Mouse (Mus musculus): ENCODE results near the gene Rmnd5a. TPM values are rescaled to one million over a fixed set of nuclear protein-coding genes. Genes with fewer than 3 reads are reported as not detected.

The Rmnd5a gene
- total and polyA plus RNA-seq, 3 experiments: 23.4 to 40.6 (median 23.5) TPM

DNA sequence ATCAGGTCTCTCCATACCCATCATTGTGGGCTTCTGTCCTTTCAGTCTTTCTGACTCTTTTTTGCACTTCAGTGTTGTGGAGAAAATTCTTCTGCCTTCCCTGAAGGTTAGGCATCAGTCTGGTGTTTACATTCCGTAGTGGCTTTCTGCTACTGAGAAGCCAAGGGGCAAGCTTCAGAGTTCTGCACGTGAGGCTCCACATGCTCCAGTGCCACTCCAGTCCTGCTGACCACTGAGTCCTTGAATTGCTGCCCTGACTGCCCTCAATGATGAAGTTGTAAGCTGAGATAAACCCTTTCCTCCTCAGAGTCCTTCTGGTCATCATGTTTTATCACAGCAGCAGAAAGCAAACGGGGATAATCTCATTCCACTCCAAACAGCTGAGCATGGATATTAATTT is 28.9 kb upstream of the Rmnd5a start:
- in situ Hi-C loops (cut with MboI; ENCODE audit: low pct_ligation_motif_present, low pct_unique_long_range_greater_than_20kb, low sequenced_read_pairs): no loop called here
- Histone ChIP-seq H3K27ac (ENCODE audit: insufficient read depth, low read depth) (no peak overlapping the region), H3K4me1 (ENCODE audit: control insufficient read depth in 1 of 2, insufficient read depth in 2 of 2) (peaks cover 0 to 25% of the 10 kb centered on the region in 2 experiments; a peak in 2 of 4 replicates), H3K36me3 (replicated peaks in 1 of 2; ENCODE audit: control insufficient read depth in 1 of 2, insufficient read depth in 1 of 2, low read length in 1 of 2) (no peaks in the 10 kb centered on the region), H3K27me3 (replicated peaks) (no peaks in the 10 kb centered on the region), H3K4me3 (replicated peaks in 1 of 3; ENCODE audit: low read depth in 2 of 3, low read length in 2 of 3, poor library complexity in 1 of 3) (no peak overlapping the region), H3K79me2 (replicated peaks; ENCODE audit: control insufficient read depth, extremely low read depth, insufficient read depth, poor library complexity, severe bottlenecking) (no peaks in the 10 kb centered on the region), H3K9me3 (replicated peaks; ENCODE audit: low read length) (peaks cover 4% of the 10 kb centered on the region), H3K9ac (ENCODE audit: insufficient read depth, low read depth) (no peak overlapping the region), H3K4me2 (ENCODE audit: insufficient read depth, low read depth, poor library complexity, severe bottlenecking) (no peak overlapping the region)
- TF ChIP-seq TCF12 (IDR thresholded peaks at IDR 0.05; ENCODE audit: low read depth, low read length) (no peak), ETS1 (conservative IDR thresholded peaks at IDR 0.05; ENCODE audit: low read depth, low read length) (no peak), POLR2A (IDR thresholded peaks at IDR 0.05; ENCODE audit: low read depth, low read length) (no peak), CHD2 (IDR thresholded peaks at IDR 0.05; ENCODE audit: low read length) (no peak), E2F4 (IDR thresholded peaks at IDR 0.05; ENCODE audit: insufficient replicate concordance, low read depth, low read length) (no peak), MAFK (IDR thresholded peaks at IDR 0.05; ENCODE audit: insufficient replicate concordance, low read length) (no peak), RAD21 (IDR thresholded peaks at IDR 0.05; ENCODE audit: low read depth, low read length) (no peak), UBTF (IDR thresholded peaks at IDR 0.05; ENCODE audit: low read depth, low read length) (no peak), CHD1 (IDR thresholded peaks at IDR 0.05; ENCODE audit: low read depth, low read length) (no peak), BHLHE40 (IDR thresholded peaks at IDR 0.05; ENCODE audit: low read depth, low read length) (no peak), POLR2AphosphoS2 (IDR thresholded peaks at IDR 0.05; ENCODE audit: low read depth, low read length) (no peak), GABPA (IDR thresholded peaks at IDR 0.05; ENCODE audit: insufficient replicate concordance, low read depth, low read length) (no peak), MYC (IDR thresholded peaks at IDR 0.05; ENCODE audit: low read depth, low read length) (no peak), SMC3 (IDR thresholded peaks at IDR 0.05; ENCODE audit: low read depth, low read length) (no peak), ELF1 (IDR thresholded peaks at IDR 0.05; ENCODE audit: low read depth, low read length) (no peak), JUN (IDR thresholded peaks at IDR 0.05; ENCODE audit: insufficient read depth, low read depth, low read length) (no peak), HCFC1 (IDR thresholded peaks at IDR 0.05; ENCODE audit: low read depth, low read length) (no peak)
- dilution Hi-C loops (cut with MboI; ENCODE audit: extremely low pct_ligation_motif_present, extremely low pct_unique_long_range_greater_than_20kb, low sequenced_read_pairs): no loop called here
- DNase-seq (ENCODE audit: extremely low read depth): no peak

DNA sequence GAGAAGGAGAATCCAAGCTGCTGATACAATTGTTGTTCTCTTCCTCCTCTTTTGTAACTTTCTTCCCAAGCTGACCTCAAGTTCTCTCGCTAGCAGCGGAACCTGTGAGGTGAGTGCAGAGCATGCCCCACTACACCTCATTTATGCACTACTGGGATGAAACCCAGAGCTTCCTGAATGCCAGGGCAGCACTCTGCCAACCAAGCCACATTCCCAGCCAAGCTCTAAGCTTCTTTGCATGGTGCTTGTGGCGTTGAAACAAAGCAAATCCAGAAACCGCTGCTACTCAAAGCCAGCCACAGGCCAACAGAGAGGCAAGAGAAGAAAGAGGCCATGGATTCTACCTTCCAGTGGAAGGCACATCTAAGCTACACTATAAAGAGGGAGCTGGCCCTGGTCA is 27.3 kb upstream of the Rmnd5a start:
- Histone ChIP-seq H3K27ac (ENCODE audit: insufficient read depth, low read depth) (no peak overlapping the region), H3K4me3 (replicated peaks in 1 of 3; ENCODE audit: low read depth in 2 of 3, low read length in 2 of 3, poor library complexity in 1 of 3) (no peak overlapping the region), H3K9me3 (replicated peaks; ENCODE audit: low read length) (peaks cover 6% of the 10 kb centered on the region), H3K4me1 (ENCODE audit: control insufficient read depth in 1 of 2, insufficient read depth in 2 of 2) (peaks cover 0 to 24% of the 10 kb centered on the region in 2 experiments; a peak in 2 of 4 replicates), H3K27me3 (replicated peaks) (no peaks in the 10 kb centered on the region), H3K36me3 (replicated peaks in 1 of 2; ENCODE audit: control insufficient read depth in 1 of 2, insufficient read depth in 1 of 2, low read length in 1 of 2) (no peaks in the 10 kb centered on the region), H3K4me2 (ENCODE audit: insufficient read depth, low read depth, poor library complexity, severe bottlenecking) (no peak overlapping the region), H3K9ac (ENCODE audit: insufficient read depth, low read depth) (no peak overlapping the region), H3K79me2 (replicated peaks; ENCODE audit: control insufficient read depth, extremely low read depth, insufficient read depth, poor library complexity, severe bottlenecking) (no peaks in the 10 kb centered on the region)
- in situ Hi-C loops (cut with MboI; ENCODE audit: low pct_ligation_motif_present, low pct_unique_long_range_greater_than_20kb, low sequenced_read_pairs) (no loop called here), dilution Hi-C loops (cut with MboI; ENCODE audit: extremely low pct_ligation_motif_present, extremely low pct_unique_long_range_greater_than_20kb, low sequenced_read_pairs) (no loop called here)
- TF ChIP-seq MEF2A (IDR thresholded peaks at IDR 0.05; ENCODE audit: borderline replicate concordance, low read depth, low read length): no peak
- no peak for TF ChIP-seq TBP (conservative IDR thresholded peaks at IDR 0.05; ENCODE audit: low read depth, low read length)
- no peak for TF ChIP-seq SMC3 (IDR thresholded peaks at IDR 0.05; ENCODE audit: low read depth, low read length)
- TF ChIP-seq ZNF384 (IDR thresholded peaks at IDR 0.05; ENCODE audit: low read depth, low read length): no peak
- TF ChIP-seq ETS1 (conservative IDR thresholded peaks at IDR 0.05; ENCODE audit: low read depth, low read length): no peak
- no peak for TF ChIP-seq TCF12 (IDR thresholded peaks at IDR 0.05; ENCODE audit: low read depth, low read length)
- TF ChIP-seq POLR2AphosphoS2 (IDR thresholded peaks at IDR 0.05; ENCODE audit: low read depth, low read length): no peak
- no peak for TF ChIP-seq CTCF (conservative IDR thresholded peaks at IDR 0.05 in 1 of 2, IDR thresholded peaks at IDR 0.05 in 1 of 2; ENCODE audit: low read depth in 2 of 2, low read length in 2 of 2)
- TF ChIP-seq ZC3H11A (IDR thresholded peaks at IDR 0.05; ENCODE audit: low read depth, low read length): no peak
- TF ChIP-seq MAZ (IDR thresholded peaks at IDR 0.05; ENCODE audit: low read depth, low read length): no peak
- TF ChIP-seq CHD2 (IDR thresholded peaks at IDR 0.05; ENCODE audit: low read length): no peak
- no peak for TF ChIP-seq SIN3A (IDR thresholded peaks at IDR 0.05; ENCODE audit: low read length)
- no peak for TF ChIP-seq RAD21 (IDR thresholded peaks at IDR 0.05; ENCODE audit: low read depth, low read length)
- no peak for TF ChIP-seq UBTF (IDR thresholded peaks at IDR 0.05; ENCODE audit: low read depth, low read length)
- no peak for TF ChIP-seq POLR2A (IDR thresholded peaks at IDR 0.05; ENCODE audit: low read depth, low read length)
- no peak for TF ChIP-seq GABPA (IDR thresholded peaks at IDR 0.05; ENCODE audit: insufficient replicate concordance, low read depth, low read length)
- TF ChIP-seq RCOR1 (conservative IDR thresholded peaks at IDR 0.05; ENCODE audit: low read depth, low read length): no peak
- no peak for DNase-seq (ENCODE audit: extremely low read depth)
